Mouse (Mus musculus) adrenal gland (tissue): ENCODE measurements at regions not wholly inside any gene's neighbourhood (a gene's known extent, or its start where the extent isn't known, plus 50 kb on each side); places are given as distances from the start of the nearest gene placed in this dataset.

Experiments used
- intact Hi-C: fragments of 180-260 bp; cut with DNase I; formaldehyde crosslinking; loops from one replicate; pipeline ENCODE4 v1.15.1; 2025

GRCm38 (mm10) chr13:101305695-101306413, 462.2 kb downstream of the Pik3r1 start:
- intact Hi-C loops = no loop called here

DNA sequence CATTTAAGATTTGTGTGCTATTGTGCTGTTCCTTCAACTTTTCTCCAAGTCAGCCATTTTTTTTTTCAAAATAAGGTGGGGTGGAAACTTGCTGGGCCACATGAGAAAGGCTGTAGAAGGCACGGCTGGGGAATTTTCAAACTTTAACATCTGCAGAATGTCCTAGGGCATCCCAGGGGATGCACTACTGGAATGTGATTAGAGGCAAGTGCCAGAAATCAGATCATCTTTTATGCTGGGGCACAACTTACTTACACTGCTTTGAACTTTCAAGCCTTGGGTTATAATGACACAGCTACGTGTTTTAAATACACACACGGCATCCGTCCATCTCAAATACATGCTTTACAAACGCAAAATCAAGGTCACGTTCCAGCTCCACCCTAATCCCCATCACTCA, 463.0 kb downstream of the Pik3r1 start:
- intact Hi-C loops = no loop called here

- intact Hi-C loops = no loop called here
Measured at GRCm38 (mm10) chr13:101301361-101301760, 466.7 kb downstream of the Pik3r1 start.

DNA sequence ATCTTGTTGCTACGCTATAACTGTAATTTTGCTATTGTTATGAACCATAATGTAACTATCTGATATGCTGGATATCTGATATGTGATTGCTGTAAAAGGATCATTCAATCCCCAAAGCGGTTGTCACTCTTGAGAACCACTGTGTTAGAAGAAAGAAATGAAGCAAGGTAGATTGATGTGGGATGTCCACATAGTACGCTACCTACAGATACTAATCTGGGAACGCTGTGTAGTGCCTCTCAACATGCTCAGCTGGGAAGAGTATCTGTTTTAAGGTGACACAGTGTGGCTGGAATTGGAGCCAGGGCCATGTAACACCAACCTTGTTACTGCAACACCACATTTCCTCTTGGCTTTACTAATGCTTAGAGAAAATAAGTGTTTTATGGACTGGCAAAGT, 456.2 kb upstream of the Slc30a5 start:
- intact Hi-C loops = no loop called here

GRCm38 (mm10) chr13:101287131-101287530, 453.9 kb upstream of the Slc30a5 start:
- intact Hi-C loops = no loop called here

DNA sequence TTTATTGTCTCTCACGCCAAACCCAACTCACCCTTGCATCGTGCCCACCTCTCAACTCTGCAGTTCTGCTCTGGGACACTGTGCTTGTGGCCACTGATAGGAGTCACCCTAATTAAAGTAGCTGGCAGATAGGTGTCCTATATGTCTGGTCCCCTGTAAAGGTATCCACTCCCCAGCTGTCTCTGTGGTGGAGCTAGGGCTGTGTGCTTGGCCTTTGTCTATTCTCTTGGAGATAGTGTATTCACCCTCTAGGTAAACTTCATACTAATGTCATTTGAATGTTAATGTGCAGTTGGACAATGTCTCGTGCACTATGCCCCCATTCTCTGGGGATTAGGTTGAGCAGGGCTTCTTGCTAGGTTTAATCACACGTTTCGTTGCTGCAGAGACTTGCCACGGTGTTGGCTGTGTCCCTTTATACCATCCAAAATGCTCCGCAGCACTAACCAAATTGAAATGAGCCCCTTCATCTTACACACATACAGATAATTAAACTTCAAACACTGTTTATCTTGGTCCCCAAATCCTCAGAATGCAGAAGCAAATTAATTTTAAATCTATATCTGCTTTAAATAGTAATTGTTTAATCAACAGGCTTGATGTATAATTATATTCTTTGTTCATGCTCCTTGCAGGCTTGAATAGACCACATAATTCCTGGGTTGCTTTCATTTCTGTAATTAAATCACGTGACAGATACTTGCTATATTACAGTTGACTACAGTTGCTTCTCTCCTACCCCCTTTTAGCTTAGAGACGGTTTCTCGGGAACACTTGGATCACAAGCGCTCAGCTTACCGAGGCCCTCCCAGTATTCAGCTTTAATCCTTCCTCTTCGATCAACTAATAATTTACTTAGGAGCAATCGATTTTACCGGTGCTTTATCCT, 453.0 kb upstream of the Slc30a5 start:
- intact Hi-C loops = no loop called here

- intact Hi-C loops = no loop called here
Measured at GRCm38 (mm10) chr13:101278127-101278526, 444.9 kb upstream of the Slc30a5 start.

GRCm38 (mm10) chr13:101276766-101277165, 443.5 kb upstream of the Slc30a5 start:
- intact Hi-C loops = no loop called here

DNA sequence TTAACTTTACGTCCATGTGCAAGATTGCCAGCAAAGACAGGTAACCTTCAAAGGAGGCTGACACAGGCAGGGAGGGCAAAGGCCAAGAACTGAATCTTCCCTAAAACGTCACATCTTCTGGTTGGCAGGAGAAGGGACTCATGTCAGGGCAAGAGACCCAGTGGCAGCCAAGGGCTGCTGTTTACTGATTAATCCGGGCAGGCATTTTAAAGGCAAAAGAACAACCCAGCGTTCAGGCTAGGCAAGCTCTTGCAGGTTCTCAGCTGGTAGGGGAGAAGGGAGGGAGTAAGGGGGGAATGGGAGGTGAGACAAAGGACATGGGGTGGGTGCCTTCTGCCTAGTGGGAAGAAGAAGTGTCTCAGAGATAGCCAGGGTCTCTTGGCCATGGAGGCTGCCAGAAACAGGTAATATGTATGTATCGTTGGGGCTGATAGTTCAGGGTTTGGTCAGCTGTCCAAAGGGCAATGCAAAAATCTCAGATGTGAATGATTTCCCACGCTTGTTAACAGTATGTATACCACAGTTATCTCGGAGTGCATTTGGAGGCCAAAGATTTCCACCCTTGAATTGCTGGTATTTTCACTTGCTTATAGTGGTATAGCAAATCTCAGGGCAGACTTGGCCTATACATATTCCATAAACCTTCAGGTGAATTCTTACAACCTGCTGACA, 441.4 kb upstream of the Slc30a5 start:
- intact Hi-C loops = no loop called here

DNA sequence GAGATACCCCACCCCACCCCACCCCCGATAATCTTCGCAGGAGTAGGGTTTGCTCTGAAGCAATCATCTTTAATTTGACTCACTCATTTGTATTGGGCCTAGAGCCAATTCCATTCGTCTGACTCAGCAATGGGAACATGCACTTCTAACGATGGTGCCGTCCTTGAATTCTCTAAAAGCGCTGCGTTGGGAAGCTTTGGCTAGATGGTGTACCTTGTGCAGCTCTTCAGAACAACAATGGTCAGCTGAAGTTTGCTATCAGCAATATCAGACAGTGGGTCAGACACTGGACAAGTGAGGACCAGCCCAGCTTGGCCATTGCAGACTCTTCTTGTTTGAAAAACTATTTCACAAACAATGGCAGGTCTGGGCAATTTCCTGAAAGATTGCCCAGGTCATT, 440.1 kb upstream of the Slc30a5 start:
- intact Hi-C loops = no loop called here

GRCm38 (mm10) chr13:101253698-101254468, 420.7 kb upstream of the Slc30a5 start:
- intact Hi-C loops = no loop called here

DNA sequence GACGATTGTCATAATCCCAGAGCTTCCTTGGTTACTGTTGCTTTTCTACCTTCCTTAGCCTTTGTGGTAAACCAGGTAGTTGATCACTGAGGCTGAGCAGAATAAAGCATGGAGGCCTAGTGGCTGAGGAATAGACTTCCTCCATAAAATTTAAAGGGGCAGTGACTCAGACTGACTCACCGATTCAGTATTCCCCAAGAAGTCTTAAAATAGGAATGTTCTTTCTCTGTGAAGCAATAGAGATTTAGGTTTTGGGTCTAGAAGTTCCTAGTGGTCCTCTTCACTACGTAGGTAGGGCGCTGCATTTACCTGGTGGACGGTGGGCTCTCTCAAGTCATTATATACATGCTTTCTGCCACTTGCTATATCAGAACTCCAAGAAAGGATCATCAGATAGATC, 416.1 kb upstream of the Slc30a5 start:
- intact Hi-C loops = no loop called here

GRCm38 (mm10) chr13:101244326-101244725, 411.1 kb upstream of the Slc30a5 start:
- intact Hi-C loops = no loop called here

- intact Hi-C loops = no loop called here
Measured at GRCm38 (mm10) chr13:101238860-101239259, 405.6 kb upstream of the Slc30a5 start.

DNA sequence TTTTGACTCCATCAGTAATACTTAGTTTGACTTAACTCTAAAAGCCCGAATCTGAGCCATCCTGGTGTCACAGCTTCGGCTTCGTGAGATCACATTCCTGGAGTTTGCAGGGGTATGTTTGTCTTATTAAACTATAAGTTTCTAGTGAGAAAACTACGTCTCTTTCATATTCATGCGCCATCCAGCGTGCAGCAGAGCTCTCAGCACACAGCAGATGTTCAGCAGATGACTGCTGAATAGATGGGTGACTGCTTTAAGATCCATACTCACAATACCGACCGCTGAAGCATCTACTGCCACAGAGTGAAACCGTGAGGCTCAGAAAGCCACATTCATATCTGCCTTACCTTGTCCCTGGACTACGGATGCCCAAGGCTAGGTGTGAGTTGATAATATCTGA, 403.8 kb upstream of the Slc30a5 start:
- intact Hi-C loops = no loop called here

- intact Hi-C loops = no loop called here
Measured at GRCm38 (mm10) chr13:101235846-101236245, 402.6 kb upstream of the Slc30a5 start.

DNA sequence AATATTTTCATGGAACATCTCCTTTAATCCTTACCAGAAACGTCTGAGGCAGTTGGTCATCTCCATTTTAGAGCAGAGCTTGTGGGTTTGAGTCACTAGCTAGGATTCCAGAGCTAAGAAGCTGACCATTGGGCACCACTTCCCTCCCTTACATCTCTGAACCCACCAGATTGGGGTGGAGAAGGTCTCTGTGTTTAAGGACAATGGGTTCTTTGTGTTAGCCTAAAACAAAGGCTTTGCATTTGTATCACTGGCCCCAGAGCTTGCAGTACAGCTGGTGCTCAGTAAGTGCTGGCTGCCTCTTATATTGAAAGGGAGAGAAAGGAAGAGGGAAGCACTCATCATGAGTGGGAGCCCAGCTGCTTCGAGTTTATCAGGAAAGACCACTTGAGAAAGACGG, 401.9 kb upstream of the Slc30a5 start:
- intact Hi-C loops = no loop called here

- intact Hi-C loops = no loop called here
Measured at GRCm38 (mm10) chr13:101234550-101234949, 401.3 kb upstream of the Slc30a5 start.

DNA sequence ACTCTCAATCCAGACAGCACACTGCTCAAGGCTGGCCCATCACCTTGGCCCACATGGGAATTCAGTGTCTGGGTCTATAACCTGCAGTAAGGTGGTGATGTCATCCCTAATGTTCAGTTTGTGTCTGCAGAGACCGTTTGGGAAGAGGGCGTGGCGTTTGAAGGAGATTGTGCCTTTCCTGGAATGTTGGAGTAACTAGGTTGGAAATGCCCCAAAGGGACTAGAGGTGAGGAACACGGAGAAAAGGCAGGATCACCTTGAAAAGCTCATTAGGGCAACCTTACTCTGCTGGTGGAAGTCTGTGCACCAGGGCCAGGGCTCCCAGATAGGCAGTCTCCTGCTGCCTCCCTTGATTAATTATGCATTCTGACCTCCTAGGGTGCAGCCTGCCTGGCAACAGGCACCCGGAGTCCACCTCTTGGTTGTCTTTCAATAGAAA, 400.6 kb upstream of the Slc30a5 start:
- intact Hi-C loops = no loop called here

GRCm38 (mm10) chr13:101233181-101233842, 400.1 kb upstream of the Slc30a5 start:
- intact Hi-C loops = no loop called here

DNA sequence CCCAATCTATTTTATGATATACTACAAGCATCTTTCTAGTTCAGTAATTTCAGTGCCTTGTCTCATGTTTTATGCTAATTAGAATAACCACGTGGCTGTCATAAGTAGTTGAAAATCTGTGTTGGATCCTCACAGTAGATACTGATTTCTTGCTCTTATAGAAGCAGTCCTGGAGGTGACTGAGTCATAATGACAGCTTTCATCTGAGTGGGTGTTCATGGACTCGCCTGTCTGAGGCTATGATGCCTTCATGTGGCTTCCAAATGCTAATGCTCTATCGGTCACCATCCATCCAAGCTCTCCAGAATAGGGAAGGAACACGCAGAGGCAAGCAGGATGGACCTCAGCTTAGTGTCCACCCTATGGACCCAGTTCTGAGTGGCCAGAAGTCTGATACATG, 396.6 kb upstream of the Slc30a5 start:
- intact Hi-C loops = no loop called here
